Mouse (Mus musculus): ENCODE measurements around the gene Mybpc1.

The Mybpc1 gene

GRCm38 (mm10) chr10:88604943-88605342 lies at the start of gene Mybpc1:
Gene Mybpc1 (minus strand): TSS chr10:88605152.
- DNase-seq (ENCODE audit: low spot score in 2 of 2): no peak

DNA sequence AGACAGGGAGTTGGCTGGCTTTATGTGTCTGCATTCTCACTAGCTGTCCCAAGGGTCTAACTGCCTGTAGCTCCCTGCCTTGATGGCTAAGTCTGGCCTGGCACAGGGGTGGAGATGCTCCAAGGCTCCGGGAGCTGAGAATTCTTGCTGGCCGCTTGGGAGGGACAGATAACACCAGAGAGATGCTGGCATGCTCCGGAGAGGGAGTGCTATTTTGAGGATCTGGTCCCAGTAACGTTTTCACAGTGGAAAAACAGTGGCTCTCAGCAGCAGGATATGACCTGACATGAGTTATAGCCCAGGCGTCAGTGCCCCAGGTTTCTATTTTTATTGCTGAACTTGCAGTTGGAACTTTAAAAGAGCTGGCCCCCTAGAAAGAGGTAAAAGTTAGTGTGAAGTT lies 40.5 kb upstream of the Mybpc1 start:
- no peak for DNase-seq (ENCODE audit: low spot score in 2 of 2)

DNA sequence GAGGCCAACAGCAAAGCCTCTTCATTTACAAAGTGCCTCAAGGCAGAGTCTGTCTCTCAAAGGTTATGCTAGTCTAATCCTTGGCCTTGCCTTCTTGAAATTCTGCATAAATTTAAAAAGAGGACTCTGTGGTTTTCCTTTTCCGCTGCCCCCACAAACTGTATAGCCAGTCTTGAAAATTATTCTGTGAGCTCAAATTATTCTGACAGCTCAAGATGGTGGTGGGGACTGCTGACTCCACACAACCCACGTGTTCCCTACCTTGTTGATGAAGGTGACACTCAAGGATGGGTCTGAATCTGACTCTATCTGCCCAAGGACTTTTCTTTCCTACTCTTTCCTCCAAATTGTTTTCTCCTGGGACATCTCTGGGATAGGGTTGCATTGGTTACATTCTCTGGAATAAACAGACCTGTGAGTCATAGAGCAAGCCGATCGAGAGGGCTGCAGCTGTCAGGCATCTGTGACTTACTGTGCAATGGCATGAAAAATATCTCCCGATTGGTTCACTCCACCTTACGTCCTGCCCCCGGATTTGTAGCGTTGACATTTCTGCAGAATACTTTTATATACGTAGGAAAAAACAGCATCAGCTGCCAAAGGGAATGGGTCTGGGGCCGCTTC lies 26.5 kb upstream of the Mybpc1 start:
- no peak for DNase-seq (ENCODE audit: low spot score in 2 of 2)

DNA sequence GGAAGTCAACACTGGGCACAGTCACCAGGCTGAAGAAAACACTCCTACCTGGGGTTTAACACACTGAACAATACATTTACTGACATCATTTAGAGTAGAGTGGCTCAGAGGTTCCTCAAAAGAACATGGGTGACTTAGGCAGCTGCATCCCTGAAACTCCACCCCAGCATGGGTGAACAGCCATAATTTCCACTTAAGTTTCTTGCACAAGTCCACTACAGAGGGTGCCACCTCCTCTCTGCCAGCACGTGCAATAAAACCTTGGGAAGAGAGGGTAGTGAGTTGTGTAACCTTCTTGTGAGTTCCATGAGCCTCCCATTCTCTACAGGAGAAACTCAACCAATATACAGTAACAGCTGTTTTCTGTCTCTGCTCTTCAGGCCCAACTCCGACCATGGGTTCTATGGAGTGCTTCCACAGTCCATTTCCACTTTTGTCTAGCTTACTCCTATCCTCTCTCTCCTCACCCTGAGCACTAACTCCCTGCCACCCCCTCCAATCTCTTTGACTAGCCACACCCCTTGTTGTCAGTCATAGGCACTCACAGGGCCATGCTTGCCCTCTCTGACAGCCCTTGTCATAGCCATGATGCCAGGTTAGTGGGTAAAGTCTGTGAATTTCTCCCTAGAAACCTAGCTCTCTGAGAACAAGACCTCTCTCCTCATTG lies 25.8 kb upstream of the Mybpc1 start:
- DNase-seq (ENCODE audit: low spot score in 2 of 2): no peak

DNA sequence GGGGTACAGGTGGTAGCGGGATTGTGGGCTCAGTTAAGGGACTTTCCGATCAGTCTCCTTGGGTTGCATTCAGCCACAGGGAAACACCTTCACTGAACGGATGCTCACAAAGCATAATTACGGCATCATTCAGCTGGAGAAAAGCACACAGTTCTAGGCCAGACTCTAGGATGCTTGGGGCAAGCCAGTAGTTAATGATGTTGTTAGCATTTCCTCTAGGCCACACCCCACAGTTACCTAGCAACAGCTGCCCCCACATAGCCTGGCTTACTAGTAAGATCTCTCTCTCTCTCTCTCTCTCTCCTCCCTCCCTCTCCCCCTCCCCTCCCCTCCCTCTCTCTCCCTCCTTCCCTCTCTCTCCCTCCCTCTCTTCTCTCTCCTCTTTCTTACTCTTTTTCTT lies 22.1 kb upstream of the Mybpc1 start:
- no peak for DNase-seq (ENCODE audit: low spot score in 2 of 2)

- no peak for DNase-seq (ENCODE audit: low spot score in 2 of 2)
Observed at GRCm38 (mm10) chr10:88626176-88626575, 21.2 kb upstream of the Mybpc1 start.

DNA sequence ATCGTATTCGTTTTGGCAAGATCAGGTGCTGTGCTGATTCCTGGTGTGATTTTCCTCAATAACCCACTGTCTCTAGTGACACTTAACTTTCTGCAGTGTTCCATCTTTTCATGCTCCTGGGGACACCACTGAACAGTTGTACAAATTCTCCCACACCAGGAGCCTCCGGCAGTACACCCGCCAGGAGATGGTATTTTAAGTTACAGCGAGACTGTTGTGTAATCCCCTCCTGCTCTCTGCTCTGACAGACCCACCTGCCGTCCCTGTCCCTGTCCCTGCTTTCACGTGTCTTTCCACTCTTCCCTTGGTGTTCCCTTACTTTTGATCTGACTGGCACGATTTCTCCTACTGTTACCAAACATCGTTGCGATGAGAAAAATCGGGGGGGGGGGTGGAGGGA lies 19.3 kb upstream of the Mybpc1 start:
- DNase-seq (ENCODE audit: low spot score in 2 of 2): no peak

GRCm38 (mm10) chr10:88622624-88623023 lies 17.7 kb upstream of the Mybpc1 start:
- DNase-seq (ENCODE audit: low spot score in 2 of 2): no peak

DNA sequence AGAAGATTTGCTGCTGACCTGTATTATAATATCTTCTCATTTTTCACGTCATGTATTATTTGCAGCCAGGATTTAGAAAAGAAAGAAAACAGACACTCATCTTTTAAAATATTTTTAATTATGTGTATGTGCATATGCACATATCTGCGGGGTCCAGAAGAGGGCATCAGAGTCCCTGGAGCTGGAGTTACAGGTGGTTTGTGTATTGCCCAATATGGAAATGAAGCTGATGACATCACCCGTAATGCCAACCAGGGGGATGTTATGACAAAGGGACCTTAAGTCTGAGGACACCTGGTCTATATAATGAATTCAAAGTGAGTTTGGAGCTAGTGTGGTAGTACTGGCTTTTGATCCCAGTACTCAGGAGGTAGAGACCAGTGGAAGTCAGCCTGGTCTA lies 15.9 kb upstream of the Mybpc1 start:
- DNase-seq (ENCODE audit: low spot score in 2 of 2): no peak

GRCm38 (mm10) chr10:88613051-88613450 lies 8.1 kb upstream of the Mybpc1 start:
- DNase-seq (ENCODE audit: low spot score in 2 of 2): no peak

DNA sequence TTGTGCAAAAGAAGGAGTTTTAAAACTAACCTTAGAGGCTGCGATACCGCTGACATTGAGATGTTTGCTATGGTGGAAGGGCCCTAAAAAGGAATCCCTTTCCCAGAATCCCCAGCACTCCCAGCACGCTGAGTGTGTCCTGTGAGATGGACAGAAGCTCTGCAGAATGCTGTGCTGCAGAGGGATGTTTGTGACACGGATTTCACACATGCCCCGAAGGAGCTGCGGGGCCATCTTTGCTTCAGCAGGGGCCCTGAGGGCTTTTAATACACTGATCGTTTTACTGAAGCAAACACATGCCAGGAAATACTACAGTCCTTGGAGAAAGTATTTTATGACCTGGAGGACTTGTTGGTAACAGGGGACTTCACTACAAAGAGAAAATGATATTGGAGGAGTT lies 1.7 kb upstream of the Mybpc1 start:
- no peak for DNase-seq (ENCODE audit: low spot score in 2 of 2)

GRCm38 (mm10) chr10:88606065-88606464 lies 1.1 kb upstream of the Mybpc1 start:
- DNase-seq (ENCODE audit: low spot score in 2 of 2): no peak

GRCm38 (mm10) chr10:88603773-88604172 lies 1.2 kb downstream of the Mybpc1 start:
- no peak for DNase-seq (ENCODE audit: low spot score in 2 of 2)

DNA sequence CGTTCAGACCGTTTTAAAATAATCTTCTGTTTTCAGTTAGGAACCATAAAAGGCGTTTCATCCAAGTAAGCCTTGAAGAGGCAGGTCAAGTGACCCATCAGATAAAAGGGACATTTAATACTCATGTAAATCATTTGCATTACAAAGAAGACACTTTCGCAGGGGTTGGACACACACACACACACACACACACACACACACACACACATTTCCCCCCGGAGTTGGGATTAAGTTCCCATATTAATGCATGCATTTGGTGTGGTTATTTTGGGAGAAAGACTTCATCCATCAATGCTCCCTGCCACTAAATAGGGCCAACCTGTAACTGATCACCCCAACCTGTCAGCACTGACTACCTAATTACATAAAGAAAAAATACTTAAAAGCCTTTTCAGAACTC lies 1.7 kb downstream of the Mybpc1 start:
- no peak for DNase-seq (ENCODE audit: low spot score in 2 of 2)

DNA sequence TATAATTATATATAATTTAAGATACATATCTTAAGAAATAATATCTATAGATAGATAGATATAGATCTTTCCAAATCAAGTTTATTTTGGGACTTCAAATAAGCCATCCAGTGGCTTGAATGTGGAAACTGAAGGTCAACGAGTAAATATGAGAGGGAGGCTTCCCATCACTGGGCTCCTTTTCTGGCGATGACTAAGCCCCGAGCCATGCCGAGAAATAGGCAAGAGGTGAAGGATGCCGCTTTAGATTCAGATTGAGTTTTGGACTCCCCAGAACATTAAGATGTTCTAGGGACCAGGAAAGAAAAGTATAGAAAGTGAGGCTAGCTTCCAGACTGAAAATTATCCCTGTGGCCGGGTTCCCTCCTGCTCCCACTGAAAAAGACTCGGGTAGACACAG lies 4.4 kb downstream of the Mybpc1 start:
- DNase-seq (ENCODE audit: low spot score in 2 of 2): no peak

DNA sequence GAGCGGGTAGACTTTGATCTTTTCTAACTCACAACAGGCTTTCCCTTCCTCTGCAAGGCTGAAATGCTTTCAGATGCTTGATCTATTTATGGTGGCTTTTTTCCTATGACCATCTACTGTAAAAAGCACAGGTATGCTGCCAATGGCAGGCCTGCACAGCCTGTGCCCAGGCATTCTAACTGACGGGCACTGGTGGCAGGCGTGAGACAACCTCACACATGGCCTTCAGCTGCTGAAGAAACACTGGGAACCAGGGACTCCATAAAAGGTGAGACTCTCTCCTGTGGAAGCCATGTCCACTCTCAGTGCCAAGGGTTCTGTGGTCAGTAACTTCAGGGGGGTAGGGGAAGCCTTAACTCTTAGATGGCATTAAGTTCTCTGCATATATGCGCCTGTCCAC lies 12.6 kb downstream of the Mybpc1 start:
- no peak for DNase-seq (ENCODE audit: low spot score in 2 of 2)

DNA sequence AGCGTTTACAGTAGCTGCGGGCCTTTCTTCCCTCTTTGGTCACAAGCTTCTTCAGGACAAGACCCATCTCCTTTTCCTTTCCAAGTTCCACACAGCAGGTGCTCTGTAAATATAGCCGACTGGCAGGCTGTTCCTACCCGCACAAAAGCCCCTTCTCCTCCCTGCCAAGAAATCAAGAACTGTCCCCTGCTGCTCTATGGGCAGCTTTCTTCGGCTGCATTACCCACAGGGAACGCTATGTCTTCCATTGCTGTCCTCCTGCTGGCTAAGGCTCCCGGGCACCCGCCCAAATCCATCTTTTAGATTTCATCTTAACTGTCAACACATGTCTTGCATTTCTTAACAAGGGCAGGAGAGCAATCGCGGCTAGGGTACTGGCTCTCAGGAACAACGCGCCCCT lies 13.9 kb downstream of the Mybpc1 start:
- DNase-seq (ENCODE audit: low spot score in 2 of 2): peak in 1 of 2 experiments; percentile 55

DNA sequence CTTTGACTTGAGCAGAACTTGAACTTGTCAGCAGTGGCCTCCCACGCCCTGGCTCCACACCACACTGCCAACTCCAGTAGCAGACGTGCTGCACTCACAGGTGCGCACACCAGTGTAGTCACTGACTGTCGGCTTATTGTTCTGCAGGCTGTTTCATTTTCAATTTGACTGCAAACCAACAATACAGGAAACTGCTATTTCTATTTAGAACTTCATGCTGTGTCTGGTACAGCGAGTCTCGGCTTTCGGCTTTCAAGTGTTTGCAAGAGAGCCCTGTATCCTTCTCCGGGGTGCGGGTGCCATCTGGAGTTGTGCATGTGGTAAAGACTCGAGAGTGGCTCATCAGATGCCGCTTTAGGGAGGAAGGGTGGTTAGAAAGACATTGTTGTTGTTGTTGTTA lies 20.5 kb downstream of the Mybpc1 start:
- no peak for DNase-seq (ENCODE audit: low spot score in 2 of 2)

- DNase-seq (ENCODE audit: low spot score in 2 of 2): no peak
Observed at GRCm38 (mm10) chr10:88580786-88581185, 24.2 kb downstream of the Mybpc1 start.

DNA sequence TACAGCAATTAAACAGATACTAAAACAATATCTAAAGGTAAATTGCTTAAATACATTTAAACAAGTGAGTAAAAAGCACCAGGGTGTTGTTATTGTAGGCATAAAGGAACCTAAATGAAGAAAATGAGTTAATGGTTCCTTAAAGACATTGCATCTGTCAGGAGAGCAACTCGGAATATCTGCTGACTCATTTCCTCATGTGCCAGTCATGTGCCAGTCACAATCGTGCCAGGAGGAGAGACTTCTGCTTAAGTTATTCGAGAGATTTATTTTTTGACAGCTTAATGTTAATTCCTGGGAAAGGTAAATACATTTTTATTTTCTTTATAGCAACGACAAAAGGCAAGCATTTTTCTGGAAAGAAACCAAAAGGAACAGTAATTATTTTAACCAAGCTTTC lies 26.3 kb downstream of the Mybpc1 start:
- DNase-seq (ENCODE audit: low spot score in 2 of 2): no peak

DNA sequence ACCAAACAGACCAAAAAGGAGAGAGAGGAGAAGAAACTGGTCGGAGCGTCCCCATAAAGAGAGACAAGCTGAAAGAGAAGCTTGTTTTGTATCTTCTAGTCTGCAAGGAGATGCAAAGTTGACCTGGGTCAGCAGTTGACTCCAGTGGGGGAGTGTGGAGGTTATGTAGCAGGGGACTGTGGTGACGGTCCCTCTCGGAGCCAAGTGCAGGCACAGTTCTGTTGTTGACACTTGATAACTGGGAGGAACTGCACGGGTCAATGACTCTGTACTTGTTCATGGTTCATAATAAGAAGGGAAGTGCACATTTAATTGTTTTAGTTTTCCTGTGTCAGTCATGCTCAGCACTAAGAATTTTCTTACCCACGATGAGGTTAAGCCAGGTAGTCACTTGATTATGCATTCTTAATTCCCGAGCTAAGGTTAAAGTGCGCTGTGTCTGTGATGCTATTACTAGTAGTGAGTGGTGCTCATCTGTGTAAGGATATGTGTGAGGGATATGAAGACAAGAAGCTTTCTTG lies 30.8 kb downstream of the Mybpc1 start:
- DNase-seq (ENCODE audit: low spot score in 2 of 2): no peak

- no peak for DNase-seq (ENCODE audit: low spot score in 2 of 2)
Observed at GRCm38 (mm10) chr10:88572123-88572522, 32.8 kb downstream of the Mybpc1 start.

DNA sequence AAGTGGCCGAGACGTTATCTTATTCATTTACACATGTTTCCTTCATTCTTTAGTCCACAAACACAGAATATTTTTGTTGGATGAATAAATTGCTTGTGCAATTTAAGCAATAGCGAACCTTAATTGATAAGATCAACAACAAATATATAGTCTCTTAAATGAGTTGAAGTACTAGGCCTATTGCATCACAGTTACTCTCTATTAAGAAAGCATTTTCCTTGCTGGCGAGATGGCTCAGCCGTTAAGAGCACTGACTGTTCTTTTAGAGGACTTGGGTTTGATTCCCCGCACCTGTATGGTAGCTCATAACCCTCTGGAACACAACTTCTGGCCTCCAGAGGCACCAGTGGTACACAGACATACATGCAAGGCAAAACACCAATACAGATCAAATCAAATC lies 47.9 kb downstream of the Mybpc1 start:
- no peak for DNase-seq (ENCODE audit: low spot score in 2 of 2)

DNA sequence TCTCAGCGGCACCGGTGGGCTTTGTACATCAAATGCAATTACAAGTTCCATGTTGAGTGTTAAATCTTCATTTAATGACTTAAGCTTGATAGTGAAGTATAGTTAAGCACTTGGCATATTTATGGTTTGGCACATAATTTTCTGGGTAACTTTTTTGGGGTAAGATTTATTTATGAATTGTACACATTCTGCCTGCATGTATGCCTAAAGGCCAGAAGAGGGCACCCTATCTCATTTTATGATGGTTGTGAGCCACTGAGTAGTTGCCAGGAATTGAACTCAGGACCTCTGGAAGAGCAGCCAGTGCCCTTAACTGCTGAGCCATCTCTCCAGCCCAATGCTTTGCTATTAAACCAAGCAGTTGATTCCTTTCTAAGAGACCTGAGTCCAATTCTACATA lies 52.2 kb downstream of the Mybpc1 start:
- DNase-seq (ENCODE audit: low spot score in 2 of 2): no peak
